Mouse (Mus musculus) liver, embryonic 18 days (tissue): ENCODE results near the gene Olfr201. TPM values are rescaled to one million over a fixed set of nuclear protein-coding genes. Genes with fewer than 3 reads are reported as not detected.

Experiments
- polyA plus RNA-seq: library from polyadenylated mRNA; depleted of rRNA; stranded (reverse); fragments of >200 nt; gene quantifications from 2 replicates; pipeline ENCODE4 v1.2.3, GENCODE M21; 2012; rRNA removed

Olfr201 gene
- polyA plus RNA-seq = 0.01 TPM in 2 replicates

GRCm38 (mm10) chr16:59272532-59272931, at the start of gene Olfr201:
Gene Olfr201 (minus strand): TSS chr16:59272632.

GRCm38 (mm10) chr16:59318148-59318547, 45.7 kb upstream of the Olfr201 start, which contains the start of gene Olfr204:
Gene Olfr204 (minus strand): TSS chr16:59318248.

GRCm38 (mm10) chr16:59298581-59298980, 26.1 kb upstream of the Olfr201 start, which contains the start of gene Olfr203:
Gene Olfr203 (plus strand): TSS chr16:59298881.

GRCm38 (mm10) chr16:59286693-59287092, 14.3 kb upstream of the Olfr201 start, which contains the start of gene Olfr202:
Gene Olfr202 (minus strand): TSS chr16:59286793.

GRCm38 (mm10) chr16:59219667-59220066, 52.8 kb downstream of the Olfr201 start, which contains the start of gene Olfr199:
Gene Olfr199 (minus strand): TSS chr16:59219767.

Other genes starting within 250 kb of the Olfr201 start
- gene Olfr186, start 242.3 kb downstream of the Olfr201 start, polyA plus RNA-seq = not detected in 2 replicates
- gene Olfr187, start 232.9 kb downstream of the Olfr201 start, polyA plus RNA-seq = not detected in 2 replicates
- gene Olfr190, start 194.6 kb downstream of the Olfr201 start, polyA plus RNA-seq = not detected in 2 replicates
- gene Olfr191, start 182.8 kb downstream of the Olfr201 start, polyA plus RNA-seq = not detected in 2 replicates
- not detected in 2 replicates for gene Olfr193, start 160.8 kb downstream of the Olfr201 start, polyA plus RNA-seq
- not detected in 2 replicates for gene Olfr194, start 151.6 kb downstream of the Olfr201 start, polyA plus RNA-seq
- gene Olfr195, start 125.6 kb downstream of the Olfr201 start, polyA plus RNA-seq = not detected in 2 replicates
- gene Olfr196, start 102.2 kb downstream of the Olfr201 start, polyA plus RNA-seq = not detected in 2 replicates
- not detected in 2 replicates for gene Olfr198, start 69.1 kb downstream of the Olfr201 start, polyA plus RNA-seq
- gene Olfr199, start 52.9 kb downstream of the Olfr201 start, polyA plus RNA-seq = not detected in 2 replicates
- gene Olfr202, start 14.2 kb upstream of the Olfr201 start, polyA plus RNA-seq = not detected in 2 replicates
- not detected in 2 replicates for gene Olfr203, start 26.2 kb upstream of the Olfr201 start, polyA plus RNA-seq
- gene Olfr204, start 45.6 kb upstream of the Olfr201 start, polyA plus RNA-seq = not detected in 2 replicates
- not detected in 2 replicates for gene Olfr205, start 58.5 kb upstream of the Olfr201 start, polyA plus RNA-seq
- gene Olfr206, start 76.6 kb upstream of the Olfr201 start, polyA plus RNA-seq = not detected in 2 replicates
- gene Olfr209, start 91.4 kb upstream of the Olfr201 start, polyA plus RNA-seq = not detected in 2 replicates
- gene Gabrr3, start 134.7 kb upstream of the Olfr201 start, polyA plus RNA-seq = not detected in 2 replicates
- 5.8 TPM in 2 replicates for gene Riox2, start 199.1 kb upstream of the Olfr201 start, polyA plus RNA-seq